Comparison of ENCODE assay signal across 24 mouse cellular contexts in the genomic region with DNA sequence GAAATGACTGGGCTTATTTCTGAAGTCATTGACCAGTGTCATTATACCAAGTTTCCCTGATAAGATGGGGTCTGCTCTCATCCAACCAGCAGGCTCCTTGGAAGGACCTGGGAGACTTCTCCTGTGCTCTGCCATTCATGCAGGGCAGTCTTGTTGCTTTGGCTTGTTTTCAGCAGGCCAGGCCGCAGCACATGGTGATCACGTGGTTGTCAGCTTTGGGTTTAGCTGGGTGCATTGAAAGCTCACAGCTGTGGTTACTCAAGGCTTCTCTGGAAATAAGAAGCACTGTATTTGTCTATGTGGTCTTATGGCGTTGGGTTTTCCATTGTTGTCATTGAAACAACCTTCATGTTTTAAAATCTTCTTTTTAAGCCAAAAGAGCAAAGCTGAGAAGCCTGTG.
DNase-seq lines count a peak whose midpoint lies in the region; ATAC-seq and TF ChIP-seq lines count a peak whose summit lies in the region.
"Had no signal": no experiment of that assay in that cellular context is flagged by ENCODE, and none has a peak within 500 bp of the region (broad histone marks: within the 10 kb centered on the region; RNA-seq: fewer than 3 reads in every experiment).

No protein-coding gene starts in this region.

- no peak overlapping the region for H3K4me2 ChIP-seq in hindbrain, embryonic 11.5 days (replicated peaks; ENCODE audit: low read depth, low read length)
- H3K4me2 ChIP-seq in hindbrain, embryonic 14.5 days (replicated peaks): no peak overlapping the region
- no peak overlapping the region for H3K4me2 ChIP-seq in midbrain, embryonic 16.5 days (ENCODE audit: low read length)
- H3K4me2 ChIP-seq: heart, embryonic 13.5 days; hindbrain, embryonic 12.5 days; liver, embryonic 13.5 days had no signal

- intact Hi-C loops in left cerebral cortex, adult 2 months (cut with DNase I): no loop called here

- no peaks in the 10 kb centered on the region for H3K36me3 ChIP-seq in hindbrain, embryonic 11.5 days (ENCODE audit: control insufficient read depth, insufficient read depth, low read length)
- peaks cover 11% of the 10 kb centered on the region for H3K36me3 ChIP-seq in hindbrain, embryonic 14.5 days (replicated peaks; ENCODE audit: control insufficient read depth, insufficient read depth)
- H3K36me3 ChIP-seq in midbrain, embryonic 16.5 days (ENCODE audit: control insufficient read depth, insufficient read depth, low read length): 0 out of 2 replicates have a peak, but pooled peaks cover 3% of the 10 kb centered on the region
- H3K36me3 ChIP-seq: heart, embryonic 13.5 days; liver, embryonic 13.5 days had no signal

- DNase-seq in embryo, embryonic 11 days: peak; percentile 25
- no peak for DNase-seq in embryo, embryonic 10.5 days (ENCODE audit: low spot score)
- DNase-seq in hindbrain, embryonic 11.5 days (ENCODE audit: low spot score): no peak
- DNase-seq in hindbrain, embryonic 14.5 days (ENCODE audit: low spot score): no peak
- peak; percentile 46 to 54 for DNase-seq in right cerebral cortex, postnatal 10 days (ENCODE audit: low spot score in 2 of 2)
- DNase-seq in right cerebral cortex, postnatal 36 days (ENCODE audit: low spot score in 2 of 2): no peak
- DNase-seq in left cerebral cortex, adult 2 months (ENCODE audit: extremely low spot score in 1 of 2, low spot score in 2 of 2): no peak
- DNase-seq: adrenal gland, postnatal 36 days; cerebellum, adult 11 months; cerebellum, adult 9-11 months; gastrocnemius, postnatal 36 days; heart, adult 2 months; heart, postnatal 14 days; kidney, adult 18-20 months; kidney, postnatal 4 days; liver, embryonic 13.5 days; right cerebral cortex, adult 18-20 months; thymus, adult 2 months; thymus, postnatal 4 days had no signal

- no peak for ATAC-seq in hindbrain, embryonic 11.5 days (ENCODE audit: low FRiP score)
- no peak for ATAC-seq in hindbrain, embryonic 14.5 days (ENCODE audit: low FRiP score)
- ATAC-seq in midbrain, embryonic 16.5 days: no peak

- 48% methylated on average over 3 of the region's 3 CpGs for WGBS in hindbrain, embryonic 11.5 days
- WGBS in hindbrain, embryonic 14.5 days: 39% methylated on average over 3 of the region's 3 CpGs
- 17% methylated on average over 3 of the region's 3 CpGs for WGBS in midbrain, embryonic 16.5 days

- no peak for TF ChIP-seq CTCF in left cerebral cortex, adult 2 months (IDR thresholded peaks at IDR 0.05)

- H3K9me3 ChIP-seq in hindbrain, embryonic 11.5 days (ENCODE audit: control insufficient read depth, low read length): no peaks in the 10 kb centered on the region
- H3K9me3 ChIP-seq in hindbrain, embryonic 14.5 days (ENCODE audit: control insufficient read depth, low read length): no peaks in the 10 kb centered on the region
- H3K9me3 ChIP-seq in midbrain, embryonic 16.5 days (replicated peaks; ENCODE audit: control insufficient read depth, low read length, poor library complexity, severe bottlenecking): no peaks in the 10 kb centered on the region
- H3K9me3 ChIP-seq: heart, embryonic 13.5 days; hindbrain, embryonic 12.5 days; liver, embryonic 13.5 days had no signal

- no peak overlapping the region for H3K27ac ChIP-seq in hindbrain, embryonic 11.5 days (ENCODE audit: low read depth, low read length)
- no peak overlapping the region for H3K27ac ChIP-seq in hindbrain, embryonic 14.5 days
- peak overlapping the region; percentile 64 for H3K27ac ChIP-seq in midbrain, embryonic 16.5 days (ENCODE audit: low read length)
- H3K27ac ChIP-seq in left cerebral cortex, adult 2 months: no peak overlapping the region
- H3K27ac ChIP-seq: heart, adult 2 months; heart, embryonic 13.5 days; hindbrain, embryonic 12.5 days; liver, embryonic 13.5 days; macrophage; stomach, postnatal 0 days had no signal

- 0 out of 2 replicates have a peak overlapping the region, but pooled peaks have one; percentile 19 for H3K9ac ChIP-seq in hindbrain, embryonic 11.5 days (ENCODE audit: low read depth, low read length)
- H3K9ac ChIP-seq in hindbrain, embryonic 14.5 days: no peak overlapping the region
- no peak overlapping the region; the same call in 1 of the 2 replicates for H3K9ac ChIP-seq in midbrain, embryonic 16.5 days (ENCODE audit: low read depth, low read length)
- H3K9ac ChIP-seq: heart, embryonic 13.5 days; hindbrain, embryonic 12.5 days; liver, embryonic 13.5 days had no signal

- no peaks in the 10 kb centered on the region for H3K27me3 ChIP-seq in hindbrain, embryonic 11.5 days (ENCODE audit: control insufficient read depth, insufficient read depth, low read length)
- no peaks in the 10 kb centered on the region for H3K27me3 ChIP-seq in hindbrain, embryonic 14.5 days (ENCODE audit: control insufficient read depth, insufficient read depth, low read length)
- H3K27me3 ChIP-seq in midbrain, embryonic 16.5 days (ENCODE audit: control insufficient read depth, insufficient read depth, low read depth, low read length): no peaks in the 10 kb centered on the region

- H3K4me1 ChIP-seq in hindbrain, embryonic 11.5 days (replicated peaks; ENCODE audit: control insufficient read depth, insufficient read depth, low read length): peaks cover 24% of the 10 kb centered on the region
- peaks cover 30% of the 10 kb centered on the region for H3K4me1 ChIP-seq in hindbrain, embryonic 14.5 days (replicated peaks; ENCODE audit: control insufficient read depth, insufficient read depth, low read length)
- peaks cover 84% of the 10 kb centered on the region for H3K4me1 ChIP-seq in midbrain, embryonic 16.5 days (ENCODE audit: control insufficient read depth, insufficient read depth, low read length)
- H3K4me1 ChIP-seq: liver, embryonic 13.5 days had no signal

- H3K4me3 ChIP-seq in hindbrain, embryonic 11.5 days (ENCODE audit: low read depth, low read length): no peak overlapping the region
- no peak overlapping the region for H3K4me3 ChIP-seq in hindbrain, embryonic 14.5 days (replicated peaks; ENCODE audit: low read length)
- H3K4me3 ChIP-seq in midbrain, embryonic 16.5 days (ENCODE audit: low read depth, low read length): no peak overlapping the region
- no peak overlapping the region for H3K4me3 ChIP-seq in left cerebral cortex, adult 2 months
- H3K4me3 ChIP-seq: heart, adult 2 months; heart, embryonic 13.5 days; hindbrain, embryonic 12.5 days; liver, embryonic 13.5 days had no signal

Comparison
In these comparisons a context has a peak if more than half of its experiments do, and no peak if none do; other contexts are left out.
1. DNase-seq: peak in embryo, embryonic 11 days (single experiment) and right cerebral cortex, postnatal 10 days (2 of 2); none in embryo, embryonic 10.5 days (single experiment), hindbrain, embryonic 11.5 days (single experiment), hindbrain, embryonic 14.5 days (single experiment), right cerebral cortex, postnatal 36 days (0 of 2) and left cerebral cortex, adult 2 months (0 of 2).